ENCODE assay signal across 9 mouse cellular contexts in the genomic region with DNA sequence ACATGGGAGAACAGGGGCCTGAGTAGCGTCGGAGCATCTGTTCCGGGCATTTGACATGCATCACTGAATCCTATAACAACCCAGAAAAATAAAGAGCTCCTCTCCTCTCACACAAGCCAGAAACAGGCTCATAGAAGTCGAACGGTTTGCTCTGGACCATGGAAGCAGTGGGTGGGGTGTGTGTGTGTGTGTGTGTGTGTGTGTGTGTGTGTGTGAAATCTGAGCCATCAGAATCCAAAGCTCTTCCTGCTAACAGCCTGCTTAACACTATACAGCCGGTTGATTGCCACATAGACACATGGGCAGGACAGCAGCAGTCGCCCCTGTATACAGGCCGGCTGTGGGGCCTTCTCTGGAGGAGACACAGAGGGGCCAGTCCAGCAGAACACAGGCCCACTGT.
DNase-seq lines count a peak whose midpoint lies in the region; ATAC-seq and TF ChIP-seq lines count a peak whose summit lies in the region.
"Had no signal": no experiment of that assay in that cellular context is flagged by ENCODE, and none has a peak within 500 bp of the region (broad histone marks: within the 10 kb centered on the region; RNA-seq: fewer than 3 reads in every experiment).

No protein-coding gene starts in this region.

- H3K27me3 ChIP-seq in heart, embryonic 15.5 days: no peaks in the 10 kb centered on the region
- no peaks in the 10 kb centered on the region for H3K27me3 ChIP-seq in heart, adult 2 months (ENCODE audit: control insufficient read depth, insufficient read depth, low read length)
- no peaks in the 10 kb centered on the region for H3K27me3 ChIP-seq in hindbrain, embryonic 15.5 days
- no peaks in the 10 kb centered on the region for H3K27me3 ChIP-seq in neural tube, embryonic 12.5 days (replicated peaks)

- no peak overlapping the region for H3K9ac ChIP-seq in heart, embryonic 15.5 days
- no peak overlapping the region for H3K9ac ChIP-seq in heart, adult 2 months (ENCODE audit: low read depth, low read length)
- no peak overlapping the region; the same call in 1 of the 2 replicates for H3K9ac ChIP-seq in hindbrain, embryonic 15.5 days
- no peak overlapping the region for H3K9ac ChIP-seq in neural tube, embryonic 12.5 days

- DNase-seq in heart, adult 2 months: no peak
- peak; percentile 34 for DNase-seq in embryo, embryonic 9.5 days (ENCODE audit: extremely low spot score)
- no peak for DNase-seq in adrenal gland, postnatal 25 days
- no peak for DNase-seq in urinary bladder, postnatal 36 days (ENCODE audit: low spot score in 2 of 2)
- DNase-seq in urinary bladder, postnatal 14 days (ENCODE audit: low spot score): no peak
- DNase-seq: kidney, adult 8-10 months had no signal

- 0 out of 2 replicates have a peak overlapping the region, but pooled peaks have one; percentile 7 for H3K27ac ChIP-seq in heart, embryonic 15.5 days
- no peak overlapping the region for H3K27ac ChIP-seq in heart, adult 2 months
- H3K27ac ChIP-seq in hindbrain, embryonic 15.5 days (replicated peaks): peak overlapping the region; percentile 58
- 0 out of 2 replicates have a peak overlapping the region, but pooled peaks have one; percentile 27 for H3K27ac ChIP-seq in neural tube, embryonic 12.5 days

- H3K79me2 ChIP-seq in heart, adult 2 months (replicated peaks; ENCODE audit: control insufficient read depth, insufficient read depth, low read length): no peaks in the 10 kb centered on the region; the same call in 1 of the 2 replicates

- H3K4me2 ChIP-seq in heart, embryonic 15.5 days: no peak overlapping the region
- H3K4me2 ChIP-seq in hindbrain, embryonic 15.5 days: no peak overlapping the region
- no peak overlapping the region; the same call in 1 of the 2 replicates for H3K4me2 ChIP-seq in neural tube, embryonic 12.5 days (replicated peaks)

- WGBS in heart, embryonic 15.5 days: 56% methylated on average over 8 of the region's 8 CpGs
- 76% methylated on average over 8 of the region's 8 CpGs for WGBS in heart, adult 2 months
- WGBS in hindbrain, embryonic 15.5 days: 15% methylated on average over 8 of the region's 8 CpGs
- WGBS in neural tube, embryonic 12.5 days: 10% methylated on average over 8 of the region's 8 CpGs

- TF ChIP-seq POLR2A in heart, adult 2 months (IDR thresholded peaks at IDR 0.05; ENCODE audit: insufficient read depth, low read depth, low read length): no peak

- intact Hi-C loops in heart, adult 2 months (cut with DNase I): no loop called here

- no peaks in the 10 kb centered on the region for H3K9me3 ChIP-seq in heart, embryonic 15.5 days (replicated peaks)
- no peaks in the 10 kb centered on the region for H3K9me3 ChIP-seq in hindbrain, embryonic 15.5 days
- H3K9me3 ChIP-seq in neural tube, embryonic 12.5 days: no peaks in the 10 kb centered on the region

- H3K36me3 ChIP-seq in heart, embryonic 15.5 days: no peaks in the 10 kb centered on the region
- peaks cover 2% of the 10 kb centered on the region; the same call in 1 of the 2 replicates for H3K36me3 ChIP-seq in heart, adult 2 months (ENCODE audit: control insufficient read depth, insufficient read depth, low read length)
- H3K36me3 ChIP-seq in hindbrain, embryonic 15.5 days: no peaks in the 10 kb centered on the region
- no peaks in the 10 kb centered on the region for H3K36me3 ChIP-seq in neural tube, embryonic 12.5 days

- no peak overlapping the region for H3K4me3 ChIP-seq in heart, embryonic 15.5 days
- H3K4me3 ChIP-seq in heart, adult 2 months: no peak overlapping the region
- H3K4me3 ChIP-seq in hindbrain, embryonic 15.5 days: no peak overlapping the region
- no peak overlapping the region for H3K4me3 ChIP-seq in neural tube, embryonic 12.5 days

- TF ChIP-seq CTCF in heart, adult 2 months (IDR thresholded peaks at IDR 0.05): no peak

- no peak for TF ChIP-seq EP300 in heart, adult 2 months (IDR thresholded peaks at IDR 0.05; ENCODE audit: insufficient read depth, low read depth, low read length)

- peaks cover 74% of the 10 kb centered on the region for H3K4me1 ChIP-seq in heart, embryonic 15.5 days (replicated peaks)
- peaks cover 8% of the 10 kb centered on the region for H3K4me1 ChIP-seq in heart, adult 2 months (ENCODE audit: control insufficient read depth, insufficient read depth, low read length)
- H3K4me1 ChIP-seq in hindbrain, embryonic 15.5 days (replicated peaks): peaks cover 27% of the 10 kb centered on the region
- H3K4me1 ChIP-seq in neural tube, embryonic 12.5 days: peaks cover 15% of the 10 kb centered on the region

- ATAC-seq in heart, embryonic 15.5 days (replicated peaks; ENCODE audit: insufficient number of reproducible peaks, insufficient read depth, low FRiP score, low read depth): no peak
- ATAC-seq in hindbrain, embryonic 15.5 days (ENCODE audit: low FRiP score, low read depth): peak; percentile 81
- ATAC-seq in neural tube, embryonic 12.5 days (ENCODE audit: low FRiP score, low read depth): peak; percentile 71
